Comparison of ENCODE assay signal across 8 mouse cellular contexts in the genomic region with DNA sequence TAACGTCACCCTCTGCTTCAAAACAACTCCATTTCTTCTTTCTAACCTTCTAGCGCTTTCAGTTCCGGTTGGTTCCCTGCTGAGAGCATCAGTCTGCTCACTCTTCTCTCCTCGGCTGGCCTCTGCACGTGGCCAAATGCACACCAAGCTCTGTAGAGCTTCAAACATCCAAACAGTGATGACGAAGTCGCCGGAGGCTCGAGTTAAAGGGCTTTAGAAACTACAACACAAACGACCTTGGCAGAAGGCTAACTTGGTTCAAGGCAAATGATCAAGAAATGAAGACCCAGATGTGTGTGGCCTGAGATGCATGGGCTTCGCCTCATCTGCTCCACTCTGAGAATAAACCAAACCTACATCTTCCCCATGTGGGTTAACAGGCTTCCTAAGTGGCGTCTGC. TPM values are rescaled to one million over a fixed set of nuclear protein-coding genes. Genes with fewer than 3 reads are reported as not detected.
A peak's percentile ranks its signal among the peaks of the same experiment; 100 is the strongest.
DNase-seq lines count a peak whose midpoint lies in the region; ATAC-seq lines count a peak whose summit lies in the region.

No protein-coding gene starts in this region.

- intact Hi-C loops in gastrocnemius, postnatal 14 days (cut with DNase I; ENCODE audit: low total_unique reads) = no loop called here

- H3K27me3 ChIP-seq in kidney, embryonic 14.5 days (ENCODE audit: control insufficient read depth, insufficient read depth, low read length) = no peaks in the 10 kb centered on the region

- ATAC-seq in kidney, embryonic 14.5 days (ENCODE audit: low FRiP score, low TSS enrichment) = no peak

- peak; percentile 63 for DNase-seq in layer of hippocampus, adult 9-11 months
- no peak for DNase-seq in layer of hippocampus, adult 9-10 months (ENCODE audit: low spot score)
- peak; percentile 40 for DNase-seq in c-Kit-positive CD71-positive TER-119-negative erythroid progenitor cells, embryonic 14.5 days (ENCODE audit: low read depth)
- peak; percentile 32 for DNase-seq in forelimb bud, embryonic 11.5 days (ENCODE audit: low read depth, low spot score)
- peak; percentile 16 for DNase-seq in lung, postnatal 25 days (ENCODE audit: low spot score)
- peak; percentile 61 to 81 for DNase-seq in right cerebral cortex, postnatal 10 days (ENCODE audit: low spot score in 2 of 2)
- DNase-seq in gastrocnemius, postnatal 14 days = no peak

- H3K9ac ChIP-seq in kidney, embryonic 14.5 days (ENCODE audit: low read depth, low read length) = peak overlapping the region; percentile 57; the same call in 1 of the 2 replicates

- H3K36me3 ChIP-seq in kidney, embryonic 14.5 days (ENCODE audit: control insufficient read depth, insufficient read depth, low read length) = no peaks in the 10 kb centered on the region

- H3K4me1 ChIP-seq in kidney, embryonic 14.5 days (ENCODE audit: control insufficient read depth, insufficient read depth, low read length) = peaks cover 18% of the 10 kb centered on the region

- H3K4me3 ChIP-seq in kidney, embryonic 14.5 days (ENCODE audit: low read length) = peak overlapping the region; percentile 50

- no peaks in the 10 kb centered on the region for H3K9me3 ChIP-seq in kidney, embryonic 14.5 days (ENCODE audit: control insufficient read depth, low read length)

- H3K4me2 ChIP-seq in kidney, embryonic 14.5 days (replicated peaks; ENCODE audit: low read depth, low read length) = peak overlapping the region; percentile 83

- no peak overlapping the region for H3K27ac ChIP-seq in kidney, embryonic 14.5 days (ENCODE audit: low read depth, low read length)

- WGBS in kidney, embryonic 14.5 days = 5% methylated on average over 12 of the region's 12 CpGs

RNA-seq across cellular contexts. Expression of a gene that starts 0.9 kb away (rescaled TPM):
- polyA plus RNA-seq in kidney, embryonic 14.5 days (2014; fragmentation: Nextera tagmentation; extraction: Ambion mirVana) = 38.0 and 43.4 TPM in 2 replicates
- total RNA-seq in gastrocnemius, postnatal 14 days (2021) = 100 to 1,000 TPM; 223 to 303 TPM

Comparison
In these comparisons a context has a peak if more than half of its experiments do, and no peak if none do; other contexts are left out.
1. DNase-seq: peak in layer of hippocampus, adult 9-11 months (single experiment), c-Kit-positive CD71-positive TER-119-negative erythroid progenitor cells, embryonic 14.5 days (single experiment), forelimb bud, embryonic 11.5 days (single experiment), lung, postnatal 25 days (single experiment) and right cerebral cortex, postnatal 10 days (2 of 2); none in layer of hippocampus, adult 9-10 months (single experiment) and gastrocnemius, postnatal 14 days (single experiment).